Mouse (Mus musculus): Measurements from ENCODE around the gene C1qtnf5. TPM values are rescaled to one million over a fixed set of nuclear protein-coding genes. Genes with fewer than 3 reads are reported as not detected.
"Not testable (repeated sequence)": the region's sequence is repeated elsewhere in the genome, so short reads cannot be mapped to it uniquely, and the experiment has no call there.

C1qtnf5 gene
- polyA plus RNA-seq, 1 experiment from 2014 or later: 9.3 TPM

GRCm38 (mm10) chr9:44109360-44110095 is 2.5 kb downstream of the C1qtnf5 start:
- H3K9ac ChIP-seq (replicated peaks): no peak overlapping the region; the same call in 1 of the 2 replicates
- H3K4me1 ChIP-seq: peaks cover 61% of the 10 kb centered on the region
- 34% methylated on average over 9 of the region's 9 CpGs for WGBS
- H3K4me3 ChIP-seq (replicated peaks): no peak overlapping the region
- no peaks in the 10 kb centered on the region for H3K27me3 ChIP-seq (replicated peaks)
- ATAC-seq (ENCODE audit: low FRiP score): no peak
- H3K9me3 ChIP-seq (replicated peaks): no peaks in the 10 kb centered on the region
- peak overlapping the region; percentile 42 for H3K4me2 ChIP-seq
- no peak overlapping the region for H3K27ac ChIP-seq (replicated peaks)
- H3K36me3 ChIP-seq: peaks cover 4% of the 10 kb centered on the region; the same call in 1 of the 2 replicates

GRCm38 (mm10) chr9:44111909-44112308 is 4.9 kb downstream of the C1qtnf5 start:
- H3K36me3 ChIP-seq; H3K9ac ChIP-seq (replicated peaks); H3K27ac ChIP-seq (replicated peaks); H3K9me3 ChIP-seq (replicated peaks); ATAC-seq (ENCODE audit: low FRiP score); H3K4me3 ChIP-seq (replicated peaks); H3K27me3 ChIP-seq (replicated peaks): not testable (repeated sequence)
- Histone ChIP-seq H3K4me1 (peaks cover 52% of the 10 kb centered on the region), H3K4me2 (peak overlapping the region; percentile 60)
- 71% methylated on average over 10 of the region's 12 CpGs for WGBS

- Histone ChIP-seq H3K4me2 (peak within 1 kb of the TSS; percentile 62), H3K27me3 (replicated peaks) (no peaks in the 10 kb centered on the region), H3K9ac (replicated peaks) (peak within 1 kb of the TSS; percentile 60), H3K27ac (replicated peaks) (0 out of 2 replicates have a peak within 1 kb of the TSS, but pooled peaks have one; percentile 54), H3K4me1 (peaks cover 39% of the 10 kb centered on the region), H3K36me3 (no peaks in the 10 kb centered on the region), H3K4me3 (replicated peaks) (peak within 1 kb of the TSS; percentile 74), H3K9me3 (replicated peaks) (no peaks in the 10 kb centered on the region)
- peak; percentile 98 for ATAC-seq (ENCODE audit: low FRiP score)
- under 1% methylated on average over 38 of the region's 51 CpGs for WGBS
These were observed 6.2 kb downstream of the C1qtnf5 start, which contains the start of the genes Gm49380 and Rnf26 for GRCm38 (mm10) chr9:44113105-44113789. Gene Gm49380, minus strand, starts transcription at chr9:44113500. Gene Rnf26, minus strand, starts transcription at chr9:44113517.

GRCm38 (mm10) chr9:44114453-44114852 is 7.4 kb downstream of the C1qtnf5 start:
- Histone ChIP-seq H3K4me2 (no peak overlapping the region), H3K4me3 (replicated peaks) (no peak overlapping the region), H3K9me3 (replicated peaks) (no peaks in the 10 kb centered on the region), H3K4me1 (peaks cover 27% of the 10 kb centered on the region), H3K27ac (replicated peaks) (no peak overlapping the region), H3K36me3 (no peaks in the 10 kb centered on the region), H3K9ac (replicated peaks) (no peak overlapping the region), H3K27me3 (replicated peaks) (no peaks in the 10 kb centered on the region)
- ATAC-seq (ENCODE audit: low FRiP score): no peak
- WGBS: 93% methylated on average over 2 of the region's 2 CpGs

- no peak overlapping the region for H3K27ac ChIP-seq (replicated peaks)
- no peaks in the 10 kb centered on the region for H3K27me3 ChIP-seq (replicated peaks)
- H3K9ac ChIP-seq (replicated peaks): no peak overlapping the region
- H3K4me2 ChIP-seq: no peak overlapping the region
- no peaks in the 10 kb centered on the region for H3K9me3 ChIP-seq (replicated peaks)
- H3K4me3 ChIP-seq (replicated peaks): no peak overlapping the region
- ATAC-seq (ENCODE audit: low FRiP score): no peak
- H3K36me3 ChIP-seq: no peaks in the 10 kb centered on the region
- 93% methylated on average over 9 of the region's 9 CpGs for WGBS
- H3K4me1 ChIP-seq: peaks cover 16% of the 10 kb centered on the region
These were observed 8.6 kb downstream of the C1qtnf5 start for GRCm38 (mm10) chr9:44115599-44115998.

- Histone ChIP-seq H3K9me3 (replicated peaks) (no peaks in the 10 kb centered on the region), H3K9ac (replicated peaks) (no peak overlapping the region), H3K4me1 (peaks cover 12% of the 10 kb centered on the region), H3K36me3 (no peaks in the 10 kb centered on the region), H3K4me2 (no peak overlapping the region), H3K27ac (replicated peaks) (no peak overlapping the region), H3K4me3 (replicated peaks) (no peak overlapping the region), H3K27me3 (replicated peaks) (no peaks in the 10 kb centered on the region)
- ATAC-seq (ENCODE audit: low FRiP score): no peak
- WGBS: 93% methylated on average over 4 of the region's 4 CpGs
These were observed 9.1 kb downstream of the C1qtnf5 start for GRCm38 (mm10) chr9:44116182-44116581.

- H3K36me3 ChIP-seq: no peaks in the 10 kb centered on the region
- 47% methylated on average over 5 of the region's 5 CpGs for WGBS
- H3K9me3 ChIP-seq (replicated peaks): no peaks in the 10 kb centered on the region
- ATAC-seq (ENCODE audit: low FRiP score): no peak
- H3K9ac ChIP-seq (replicated peaks): no peak overlapping the region
- H3K27ac ChIP-seq (replicated peaks): no peak overlapping the region
- H3K4me2 ChIP-seq: no peak overlapping the region
- H3K4me3 ChIP-seq (replicated peaks): no peak overlapping the region
- no peaks in the 10 kb centered on the region for H3K27me3 ChIP-seq (replicated peaks)
- H3K4me1 ChIP-seq: no peaks in the 10 kb centered on the region
These were observed 12.0 kb downstream of the C1qtnf5 start for GRCm38 (mm10) chr9:44119011-44119410.

- H3K9ac ChIP-seq (replicated peaks): no peak overlapping the region
- no peaks in the 10 kb centered on the region for H3K9me3 ChIP-seq (replicated peaks)
- H3K27me3 ChIP-seq (replicated peaks): no peaks in the 10 kb centered on the region
- no peak for ATAC-seq (ENCODE audit: low FRiP score)
- no peak overlapping the region for H3K4me2 ChIP-seq
- H3K36me3 ChIP-seq: no peaks in the 10 kb centered on the region
- H3K4me3 ChIP-seq (replicated peaks): no peak overlapping the region
- H3K4me1 ChIP-seq: no peaks in the 10 kb centered on the region
- WGBS: 79% methylated on average over 8 of the region's 8 CpGs
- no peak overlapping the region for H3K27ac ChIP-seq (replicated peaks)
These were observed 13.0 kb downstream of the C1qtnf5 start for GRCm38 (mm10) chr9:44119948-44120465.

- Histone ChIP-seq H3K27ac (replicated peaks) (no peak overlapping the region), H3K36me3 (no peaks in the 10 kb centered on the region), H3K9me3 (replicated peaks) (no peaks in the 10 kb centered on the region), H3K4me2 (no peak overlapping the region), H3K27me3 (replicated peaks) (no peaks in the 10 kb centered on the region), H3K4me1 (peaks cover 13% of the 10 kb centered on the region), H3K4me3 (replicated peaks) (no peak overlapping the region), H3K9ac (replicated peaks) (no peak overlapping the region)
- WGBS: 70% methylated on average over 6 of the region's 6 CpGs
- ATAC-seq (ENCODE audit: low FRiP score): no peak
These were observed 17.3 kb downstream of the C1qtnf5 start for GRCm38 (mm10) chr9:44124317-44124716.

- no peak overlapping the region for H3K4me3 ChIP-seq (replicated peaks)
- H3K4me2 ChIP-seq: no peak overlapping the region
- peaks cover 18% of the 10 kb centered on the region for H3K4me1 ChIP-seq
- 0 out of 2 replicates have a peak overlapping the region, but pooled peaks have one; percentile 3 for H3K9ac ChIP-seq (replicated peaks)
- no peak overlapping the region for H3K27ac ChIP-seq (replicated peaks)
- no peaks in the 10 kb centered on the region for H3K36me3 ChIP-seq
- no peaks in the 10 kb centered on the region for H3K9me3 ChIP-seq (replicated peaks)
- 60% methylated on average over 5 of the region's 5 CpGs for WGBS
- no peak for ATAC-seq (ENCODE audit: low FRiP score)
- no peaks in the 10 kb centered on the region for H3K27me3 ChIP-seq (replicated peaks)
These were observed 18.0 kb downstream of the C1qtnf5 start for GRCm38 (mm10) chr9:44125026-44125425.

- Histone ChIP-seq H3K27me3 (replicated peaks) (peaks cover 5% of the 10 kb centered on the region), H3K36me3 (no peaks in the 10 kb centered on the region), H3K9me3 (replicated peaks) (no peaks in the 10 kb centered on the region), H3K9ac (replicated peaks) (no peak overlapping the region), H3K4me1 (peaks cover 25% of the 10 kb centered on the region), H3K4me3 (replicated peaks) (no peak overlapping the region; the same call in 1 of the 2 replicates), H3K27ac (replicated peaks) (peak overlapping the region; percentile 38), H3K4me2 (peak overlapping the region; percentile 29)
- WGBS: 26% methylated on average over 18 of the region's 18 CpGs
- peak; percentile 72; the same call in 1 of the 2 replicates for ATAC-seq (ENCODE audit: low FRiP score)
These were observed 18.7 kb downstream of the C1qtnf5 start for GRCm38 (mm10) chr9:44125546-44126428.
